Mouse (Mus musculus): ENCODE results near the gene Mansc1. TPM values are rescaled to one million over a fixed set of nuclear protein-coding genes. Genes with fewer than 3 reads are reported as not detected.

Mansc1 gene
- polyA plus RNA-seq, 1 experiment from 2014 or later = 0.93 TPM

DNA sequence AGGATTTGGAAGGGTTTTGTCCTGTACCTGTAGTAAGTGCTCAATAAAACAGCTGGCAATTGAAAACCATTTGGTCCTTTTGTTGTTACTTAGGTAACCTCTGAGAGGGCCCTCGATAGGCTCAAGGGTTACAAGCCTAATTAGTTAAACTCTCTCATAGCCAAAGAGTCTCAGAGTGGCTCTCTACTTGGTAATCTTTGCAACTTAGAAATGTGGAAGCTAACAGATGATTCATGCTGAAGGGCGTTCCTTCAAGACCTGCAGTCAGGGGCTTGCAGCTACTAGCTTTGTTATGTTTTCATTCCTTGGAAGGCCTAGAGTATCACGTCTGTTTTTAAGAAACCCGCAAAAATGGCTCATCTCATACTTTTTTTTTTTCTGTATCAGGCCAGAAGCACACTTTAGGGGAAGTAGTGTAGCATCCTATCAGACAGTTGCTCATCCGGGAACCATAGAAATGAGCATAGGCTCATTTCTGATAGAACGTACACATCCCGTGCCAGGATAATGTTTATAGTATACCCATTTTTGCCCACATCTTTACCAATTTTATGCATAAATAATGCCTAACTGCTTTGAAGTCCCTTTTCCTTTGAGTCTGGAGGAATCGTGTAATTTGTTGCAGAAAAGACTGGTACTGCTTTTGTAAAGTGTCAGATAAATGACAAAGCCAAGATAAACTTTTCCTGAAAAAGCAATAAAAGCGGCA, 9.6 kb upstream of the Mansc1 start:
- Histone ChIP-seq H3K27ac (ENCODE audit: low read depth, low read length) (no peak overlapping the region), H3K27me3 (ENCODE audit: control insufficient read depth, insufficient read depth, low read length) (no peaks in the 10 kb centered on the region), H3K9me3 (ENCODE audit: control insufficient read depth, low read length) (no peaks in the 10 kb centered on the region), H3K36me3 (ENCODE audit: control insufficient read depth, insufficient read depth, low read length) (no peaks in the 10 kb centered on the region), H3K9ac (ENCODE audit: low read depth, low read length) (peak overlapping the region; percentile 74), H3K4me1 (replicated peaks; ENCODE audit: control insufficient read depth, insufficient read depth, low read length) (no peaks in the 10 kb centered on the region), H3K4me2 (replicated peaks; ENCODE audit: low read depth, low read length) (peak overlapping the region; percentile 72), H3K4me3 (ENCODE audit: low read depth, low read length) (peak overlapping the region; percentile 78)
- ATAC-seq (ENCODE audit: low FRiP score) = no peak
- DNase-seq (ENCODE audit: low spot score) = no peak
- WGBS = 86% methylated on average over 9 of the region's 9 CpGs

DNA sequence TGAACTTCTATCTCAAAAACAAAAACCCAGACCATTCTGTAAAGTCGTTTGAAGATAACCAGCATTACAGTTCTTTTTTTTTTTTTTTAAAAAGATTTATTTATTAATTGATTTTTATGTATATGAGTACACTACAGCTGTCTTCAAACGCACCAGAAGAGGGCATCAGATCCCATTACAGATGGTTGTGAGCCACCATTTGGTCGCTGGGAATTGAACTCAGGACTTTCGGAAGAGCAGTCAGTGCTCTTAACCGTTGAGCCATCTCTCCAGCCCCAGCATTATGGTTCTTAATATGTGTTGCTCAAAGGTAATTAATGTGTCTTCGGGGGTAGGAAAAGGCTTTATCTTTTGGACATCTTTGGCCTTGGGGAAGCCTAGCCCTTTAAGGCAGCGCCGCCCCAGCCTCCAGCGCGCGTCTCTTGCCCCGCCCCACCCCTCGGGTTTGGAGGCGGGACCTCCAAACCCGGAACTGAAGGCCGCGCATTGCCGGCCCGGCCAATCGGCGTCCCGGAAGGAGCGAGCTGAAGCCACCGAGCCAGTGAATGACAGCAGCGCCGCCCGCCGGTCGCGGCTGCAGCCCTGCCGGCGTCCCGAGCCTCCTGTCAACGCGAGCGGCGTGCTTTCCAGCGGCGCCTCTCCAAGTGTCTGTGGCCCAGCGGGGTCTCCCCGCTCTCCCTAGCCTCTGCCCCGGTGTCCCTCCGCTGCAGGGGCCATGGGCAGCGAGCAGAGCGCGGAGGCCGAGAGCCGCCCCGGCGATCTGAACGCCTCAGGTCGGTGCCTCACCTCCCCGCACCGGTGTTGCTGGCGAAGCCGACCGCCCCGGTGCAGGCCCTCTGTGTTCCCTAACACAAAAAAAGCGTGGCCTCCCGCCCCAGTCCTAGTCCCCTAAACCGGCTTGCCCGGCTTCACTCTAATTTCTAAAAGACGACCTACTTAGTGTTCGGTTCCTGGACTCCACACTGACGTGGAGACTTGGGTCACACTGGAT, 8.5 kb upstream of the Mansc1 start:
- WGBS = 1% methylated on average over 62 of the region's 65 CpGs
- H3K9ac ChIP-seq (ENCODE audit: low read depth, low read length) = peak overlapping the region; percentile 74
- peak overlapping the region; percentile 72 for H3K4me2 ChIP-seq (replicated peaks; ENCODE audit: low read depth, low read length)
- no peaks in the 10 kb centered on the region for H3K4me1 ChIP-seq (replicated peaks; ENCODE audit: control insufficient read depth, insufficient read depth, low read length)
- no peaks in the 10 kb centered on the region for H3K27me3 ChIP-seq (ENCODE audit: control insufficient read depth, insufficient read depth, low read length)
- H3K4me3 ChIP-seq (ENCODE audit: low read depth, low read length) = peak overlapping the region; percentile 78
- no peaks in the 10 kb centered on the region for H3K36me3 ChIP-seq (ENCODE audit: control insufficient read depth, insufficient read depth, low read length)
- H3K27ac ChIP-seq (ENCODE audit: low read depth, low read length) = peak overlapping the region; percentile 80
- peak; percentile 97 for DNase-seq (ENCODE audit: low spot score)
- ATAC-seq (ENCODE audit: low FRiP score) = peak; percentile 99
- H3K9me3 ChIP-seq (ENCODE audit: control insufficient read depth, low read length) = no peaks in the 10 kb centered on the region

DNA sequence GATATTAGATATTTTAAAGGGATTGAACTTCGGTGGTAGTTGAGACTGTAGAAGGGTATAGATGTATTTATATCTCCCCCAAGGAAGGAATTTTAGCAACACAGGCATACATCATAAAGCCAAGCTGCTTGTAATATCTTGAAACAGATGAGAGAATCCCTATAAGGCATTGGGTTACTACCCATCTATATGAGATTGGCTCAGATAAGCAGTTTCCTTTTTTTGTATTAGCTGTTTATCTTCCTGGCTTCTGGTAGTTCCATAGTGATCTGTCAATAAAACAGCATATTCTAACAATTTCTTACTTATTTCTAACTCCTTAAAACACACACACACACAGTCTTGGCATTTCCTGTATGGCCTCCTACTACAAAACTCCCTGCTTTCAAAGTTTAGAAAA, 7.6 kb upstream of the Mansc1 start:
- H3K4me1 ChIP-seq (replicated peaks; ENCODE audit: control insufficient read depth, insufficient read depth, low read length) = no peaks in the 10 kb centered on the region
- DNase-seq (ENCODE audit: low spot score) = no peak
- no peaks in the 10 kb centered on the region for H3K36me3 ChIP-seq (ENCODE audit: control insufficient read depth, insufficient read depth, low read length)
- no peak overlapping the region for H3K27ac ChIP-seq (ENCODE audit: low read depth, low read length)
- H3K27me3 ChIP-seq (ENCODE audit: control insufficient read depth, insufficient read depth, low read length) = no peaks in the 10 kb centered on the region
- ATAC-seq (ENCODE audit: low FRiP score) = no peak
- no peaks in the 10 kb centered on the region for H3K9me3 ChIP-seq (ENCODE audit: control insufficient read depth, low read length)
- no peak overlapping the region for H3K4me3 ChIP-seq (ENCODE audit: low read depth, low read length)
- H3K4me2 ChIP-seq (replicated peaks; ENCODE audit: low read depth, low read length) = no peak overlapping the region
- H3K9ac ChIP-seq (ENCODE audit: low read depth, low read length) = no peak overlapping the region
- WGBS = 96% methylated on average over 1 of the region's 1 CpGs

DNA sequence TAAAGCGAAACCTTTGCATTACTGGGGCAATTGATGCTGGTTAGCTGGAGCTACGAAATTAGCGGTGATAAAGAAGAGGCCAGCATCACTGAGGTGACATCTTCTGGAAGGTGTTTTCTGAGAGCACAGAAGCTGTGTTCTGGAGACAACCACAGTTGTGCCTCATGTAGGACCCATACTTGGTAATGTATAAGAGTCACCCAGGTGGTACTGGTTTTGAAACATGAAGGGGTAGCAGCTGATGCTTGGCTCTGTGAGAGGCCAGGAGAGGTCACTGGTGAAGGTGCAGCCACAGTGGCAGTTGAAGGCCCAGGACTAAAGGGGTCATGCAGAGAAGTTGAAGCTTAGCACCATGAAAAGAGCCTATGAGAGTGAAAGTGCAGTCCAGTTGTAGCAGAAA, 6.9 kb upstream of the Mansc1 start, which contains the start of gene Borcs5:
Gene Borcs5, plus strand, starts transcription at position 301 of the 400 bp plus-strand sequence.
- Histone ChIP-seq H3K9ac (ENCODE audit: low read depth, low read length) (no peak within 1 kb of the TSS), H3K4me3 (ENCODE audit: low read depth, low read length) (no peak within 1 kb of the TSS), H3K9me3 (ENCODE audit: control insufficient read depth, low read length) (no peaks in the 10 kb centered on the region), H3K36me3 (ENCODE audit: control insufficient read depth, insufficient read depth, low read length) (no peaks in the 10 kb centered on the region), H3K27ac (ENCODE audit: low read depth, low read length) (no peak within 1 kb of the TSS), H3K4me1 (replicated peaks; ENCODE audit: control insufficient read depth, insufficient read depth, low read length) (no peaks in the 10 kb centered on the region), H3K4me2 (replicated peaks; ENCODE audit: low read depth, low read length) (no peak within 1 kb of the TSS), H3K27me3 (ENCODE audit: control insufficient read depth, insufficient read depth, low read length) (no peaks in the 10 kb centered on the region)
- ATAC-seq (ENCODE audit: low FRiP score) = no peak
- no peak for DNase-seq (ENCODE audit: low spot score)
- 94% methylated on average over 3 of the region's 3 CpGs for WGBS

DNA sequence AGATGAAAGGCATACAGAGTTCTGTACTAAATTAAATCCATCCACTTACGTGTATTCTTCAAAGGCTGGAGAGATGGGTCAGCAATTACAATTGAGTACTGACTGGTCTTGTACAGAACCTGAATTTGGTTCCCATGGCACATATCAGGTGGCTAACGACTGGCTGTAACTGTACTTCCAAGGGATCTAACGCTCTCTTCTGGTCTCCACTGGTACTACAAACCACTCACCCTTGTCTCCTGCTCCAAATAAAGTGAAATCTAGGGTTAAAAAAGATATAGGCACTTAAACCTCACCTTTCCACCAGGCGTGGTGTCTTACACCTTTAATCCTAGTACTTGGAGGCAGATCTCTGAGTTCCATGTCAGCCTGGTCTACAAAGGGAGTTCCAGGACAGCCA, 4.2 kb upstream of the Mansc1 start:
- no peak for ATAC-seq (ENCODE audit: low FRiP score)
- Histone ChIP-seq H3K4me1 (replicated peaks; ENCODE audit: control insufficient read depth, insufficient read depth, low read length) (no peaks in the 10 kb centered on the region; the same call in 1 of the 2 replicates), H3K27ac (ENCODE audit: low read depth, low read length) (no peak overlapping the region), H3K9me3 (ENCODE audit: control insufficient read depth, low read length) (no peaks in the 10 kb centered on the region), H3K9ac (ENCODE audit: low read depth, low read length) (no peak overlapping the region), H3K36me3 (ENCODE audit: control insufficient read depth, insufficient read depth, low read length) (no peaks in the 10 kb centered on the region), H3K27me3 (ENCODE audit: control insufficient read depth, insufficient read depth, low read length) (peaks cover 5% of the 10 kb centered on the region), H3K4me3 (ENCODE audit: low read depth, low read length) (no peak overlapping the region), H3K4me2 (replicated peaks; ENCODE audit: low read depth, low read length) (no peak overlapping the region)
- no peak for DNase-seq (ENCODE audit: low spot score)
- 66% methylated on average over 4 of the region's 4 CpGs for WGBS

DNA sequence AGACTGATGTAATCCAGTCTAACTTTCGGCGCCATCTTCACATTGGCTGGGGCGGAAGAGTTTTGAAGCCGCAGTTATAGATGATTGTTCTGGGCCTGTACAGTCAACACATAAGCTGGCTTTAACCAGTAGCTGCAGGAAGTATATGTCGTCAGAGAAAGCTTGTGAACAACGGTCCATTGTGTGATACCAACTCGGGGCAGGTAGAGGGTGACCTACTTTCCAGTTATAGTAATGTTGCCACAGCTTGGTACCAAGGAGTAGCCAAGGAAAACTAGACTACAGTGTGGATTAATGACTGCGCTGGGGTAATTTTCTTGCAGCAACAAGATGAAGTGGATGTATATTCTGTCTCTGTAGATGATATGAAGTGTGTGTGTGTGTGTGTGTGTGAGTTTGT, 1.3 kb upstream of the Mansc1 start:
- H3K9me3 ChIP-seq (ENCODE audit: control insufficient read depth, low read length) = no peaks in the 10 kb centered on the region
- no peak for ATAC-seq (ENCODE audit: low FRiP score)
- 86% methylated on average over 8 of the region's 8 CpGs for WGBS
- H3K4me3 ChIP-seq (ENCODE audit: low read depth, low read length) = no peak overlapping the region
- no peaks in the 10 kb centered on the region for H3K36me3 ChIP-seq (ENCODE audit: control insufficient read depth, insufficient read depth, low read length)
- H3K9ac ChIP-seq (ENCODE audit: low read depth, low read length) = no peak overlapping the region
- H3K4me2 ChIP-seq (replicated peaks; ENCODE audit: low read depth, low read length) = no peak overlapping the region
- peaks cover 5% of the 10 kb centered on the region for H3K27me3 ChIP-seq (ENCODE audit: control insufficient read depth, insufficient read depth, low read length)
- H3K27ac ChIP-seq (ENCODE audit: low read depth, low read length) = no peak overlapping the region
- no peaks in the 10 kb centered on the region; the same call in 1 of the 2 replicates for H3K4me1 ChIP-seq (replicated peaks; ENCODE audit: control insufficient read depth, insufficient read depth, low read length)
- no peak for DNase-seq (ENCODE audit: low spot score)

DNA sequence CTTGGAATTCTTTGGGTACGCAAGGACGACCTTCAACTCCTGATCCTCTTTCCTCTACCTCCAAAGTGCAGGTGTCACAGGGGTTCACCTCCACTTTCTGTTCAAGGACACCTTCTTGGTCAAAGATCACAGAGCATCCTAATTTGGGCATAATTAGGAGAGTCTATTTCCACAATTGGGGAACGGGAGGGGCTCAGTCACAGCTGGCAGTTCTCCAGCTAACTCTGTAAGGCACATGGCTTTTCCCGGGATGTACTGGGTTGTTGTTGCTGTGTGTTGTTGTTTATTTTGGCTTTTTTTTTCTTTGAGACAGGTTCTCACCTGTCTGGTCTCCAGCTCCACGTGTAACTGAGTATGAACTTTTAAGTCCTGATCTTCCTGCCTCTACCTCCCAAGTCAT, 468 bp upstream of the Mansc1 start:
- Histone ChIP-seq H3K4me3 (ENCODE audit: low read depth, low read length) (peak overlapping the region; percentile 48), H3K27ac (ENCODE audit: low read depth, low read length) (no peak overlapping the region), H3K9me3 (ENCODE audit: control insufficient read depth, low read length) (no peaks in the 10 kb centered on the region), H3K4me2 (replicated peaks; ENCODE audit: low read depth, low read length) (peak overlapping the region; percentile 87), H3K9ac (ENCODE audit: low read depth, low read length) (no peak overlapping the region; the same call in 1 of the 2 replicates), H3K27me3 (ENCODE audit: control insufficient read depth, insufficient read depth, low read length) (peaks cover 5% of the 10 kb centered on the region), H3K36me3 (ENCODE audit: control insufficient read depth, insufficient read depth, low read length) (no peaks in the 10 kb centered on the region), H3K4me1 (replicated peaks; ENCODE audit: control insufficient read depth, insufficient read depth, low read length) (no peaks in the 10 kb centered on the region; the same call in 1 of the 2 replicates)
- no peak for DNase-seq (ENCODE audit: low spot score)
- WGBS = 50% methylated on average over 5 of the region's 5 CpGs
- ATAC-seq (ENCODE audit: low FRiP score) = no peak

DNA sequence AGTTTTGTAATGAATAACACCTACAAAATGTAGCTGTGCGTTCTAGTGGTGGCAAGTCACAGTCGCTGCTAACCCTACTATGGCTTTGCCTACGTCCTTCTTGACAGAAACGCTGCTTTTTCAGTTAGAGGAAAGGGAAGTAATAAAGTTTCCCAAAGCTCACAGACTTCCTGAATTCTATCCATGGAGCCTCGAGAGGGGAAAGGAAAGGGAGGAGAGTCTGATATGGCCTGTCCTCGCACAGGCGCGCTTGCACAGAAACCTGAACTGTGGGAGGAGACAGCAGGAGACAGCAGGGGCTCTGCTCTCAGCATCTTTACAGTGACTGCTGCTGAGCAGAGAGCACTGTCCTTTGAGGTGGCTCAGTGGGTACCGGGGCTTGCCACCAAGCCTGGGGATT, 1.8 kb downstream of the Mansc1 start:
- Histone ChIP-seq H3K4me3 (ENCODE audit: low read depth, low read length) (no peak overlapping the region), H3K27ac (ENCODE audit: low read depth, low read length) (no peak overlapping the region), H3K4me1 (replicated peaks; ENCODE audit: control insufficient read depth, insufficient read depth, low read length) (no peaks in the 10 kb centered on the region; the same call in 1 of the 2 replicates), H3K9me3 (ENCODE audit: control insufficient read depth, low read length) (no peaks in the 10 kb centered on the region), H3K4me2 (replicated peaks; ENCODE audit: low read depth, low read length) (no peak overlapping the region), H3K9ac (ENCODE audit: low read depth, low read length) (no peak overlapping the region), H3K27me3 (ENCODE audit: control insufficient read depth, insufficient read depth, low read length) (peaks cover 5% of the 10 kb centered on the region), H3K36me3 (ENCODE audit: control insufficient read depth, insufficient read depth, low read length) (no peaks in the 10 kb centered on the region)
- DNase-seq (ENCODE audit: low spot score) (no peak), ATAC-seq (ENCODE audit: low FRiP score) (no peak)
- WGBS = 68% methylated on average over 9 of the region's 9 CpGs

Data from hindbrain, embryonic 11.5 days (tissue).